Mouse (Mus musculus): ENCODE measurements at regions not wholly inside any gene's neighbourhood (a gene's known extent, or its start where the extent isn't known, plus 50 kb on each side); places are given as distances from the start of the nearest gene placed in this dataset.

DNA sequence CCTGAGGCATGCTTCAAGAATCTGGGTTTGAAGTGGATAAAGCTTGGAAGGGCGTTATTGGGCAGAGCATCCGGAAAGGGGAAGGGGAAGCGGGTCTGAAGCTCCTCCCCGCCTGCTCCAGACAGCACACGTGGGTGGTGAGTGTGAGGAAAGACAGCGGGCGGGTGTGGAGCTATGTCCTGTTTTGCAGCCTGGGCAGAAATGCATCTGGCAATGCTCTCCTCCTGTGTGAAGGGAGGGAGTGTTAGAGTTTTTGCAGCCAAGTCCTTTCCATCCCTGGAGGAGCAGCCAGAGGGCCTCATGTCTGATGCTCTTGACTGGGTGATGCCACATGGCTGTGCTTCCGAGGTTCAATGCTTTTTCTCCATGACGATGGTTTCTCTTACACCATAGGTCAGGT is 73.4 kb upstream of the Fndc3a start:
- no peak for TF ChIP-seq CTCF (conservative IDR thresholded peaks at IDR 0.05; ENCODE audit: low read length)
- TF ChIP-seq NANOG (IDR thresholded peaks at IDR 0.05; ENCODE audit: borderline replicate concordance, low read length): no peak
- no peak for TF ChIP-seq POU5F1 (IDR thresholded peaks at IDR 0.05; ENCODE audit: borderline replicate concordance, low read length)

Data from E14TG2a.4 (cell line).